Mouse (Mus musculus): Measurements from ENCODE around the gene Pik3r2.

Gene Pik3r2

DNA sequence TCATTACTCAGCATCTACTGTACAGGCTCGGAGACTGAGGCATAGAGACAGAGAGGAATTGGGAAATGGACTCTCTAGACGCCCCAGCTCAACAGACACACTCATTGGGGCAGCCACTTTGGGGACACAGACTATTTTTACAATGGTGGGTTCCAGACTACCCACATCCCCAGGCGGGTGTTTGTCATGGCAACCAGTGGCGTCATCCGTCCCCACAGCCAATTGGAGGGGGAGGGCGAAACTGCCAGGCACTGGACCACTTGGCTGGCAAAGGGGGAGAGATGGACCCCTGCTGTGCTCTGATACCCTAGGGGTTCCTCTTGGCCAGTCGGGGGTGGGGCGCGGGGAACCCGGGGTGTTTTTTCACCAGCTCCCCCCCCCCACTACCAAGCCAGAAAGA, 24.1 kb upstream of the Pik3r2 start:
- DNase-seq, result no peak

DNA sequence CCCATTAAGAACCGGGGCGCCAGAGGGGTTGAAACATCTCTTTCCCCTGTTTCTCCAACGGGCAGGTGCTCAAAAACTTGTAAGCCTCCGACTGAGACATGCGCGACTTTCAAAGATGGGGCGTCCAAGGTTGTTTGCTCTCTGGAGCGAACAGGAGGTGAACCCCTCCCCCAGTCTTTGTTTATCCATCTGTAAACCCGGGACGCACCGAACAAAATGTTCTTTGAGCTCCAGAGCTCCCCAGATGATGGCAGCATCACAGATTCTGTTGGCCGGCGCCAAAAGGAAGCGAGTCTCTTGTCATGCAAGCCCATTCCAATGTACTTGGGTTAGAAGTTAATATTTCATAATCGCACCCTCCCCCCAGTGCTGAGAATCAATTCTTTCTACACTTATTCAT, 21.8 kb upstream of the Pik3r2 start:
- DNase-seq, result no peak

DNA sequence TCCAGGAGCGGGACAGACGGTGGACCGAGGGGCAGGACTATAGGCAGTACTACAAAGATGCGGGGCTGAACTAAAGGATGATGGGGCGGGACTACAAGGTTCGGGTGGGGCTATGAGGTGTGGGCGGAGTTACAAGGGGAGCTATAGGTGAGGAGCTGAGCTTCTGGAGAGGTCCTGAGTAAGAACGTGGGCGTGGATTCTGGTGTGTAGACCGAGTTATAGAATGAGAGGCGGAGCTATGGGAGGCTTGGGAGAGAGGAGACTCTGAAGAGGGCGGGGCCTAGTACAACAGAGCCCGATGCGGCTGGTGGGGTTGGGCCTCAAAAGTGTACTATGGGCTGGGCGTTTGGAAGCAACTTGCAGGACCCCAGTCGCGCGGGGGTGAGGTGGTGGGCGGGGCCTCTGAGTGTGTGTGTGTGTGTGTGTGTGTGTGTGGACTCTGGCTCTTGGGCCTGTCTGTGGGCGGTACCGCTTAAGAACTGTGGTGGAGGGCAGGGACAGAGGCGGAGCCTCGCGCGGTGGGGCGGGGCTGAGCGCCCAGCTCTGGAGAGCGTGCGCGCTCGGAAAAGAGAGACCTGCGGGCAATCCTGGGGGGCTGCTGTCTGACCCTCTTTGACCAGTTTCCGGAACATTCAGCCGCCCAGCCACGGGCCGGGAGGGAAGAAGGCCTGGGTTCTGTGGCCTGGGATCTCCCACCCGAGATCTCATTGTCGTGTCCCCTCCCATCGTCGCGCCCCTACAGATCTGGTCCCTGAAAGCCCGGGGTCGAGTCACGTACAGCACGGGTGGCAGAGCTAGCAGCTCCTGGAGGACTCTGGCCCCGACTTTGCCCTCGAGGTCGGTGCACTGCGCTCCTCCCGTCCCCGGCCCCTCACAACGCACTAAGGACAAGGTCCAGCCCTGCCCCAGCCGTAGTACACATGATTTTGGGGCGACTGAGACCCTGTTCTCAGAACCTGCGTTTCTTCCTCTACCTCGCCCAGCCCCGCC, 20.9 kb upstream of the Pik3r2 start:
- DNase-seq, result peak; percentile 77

DNA sequence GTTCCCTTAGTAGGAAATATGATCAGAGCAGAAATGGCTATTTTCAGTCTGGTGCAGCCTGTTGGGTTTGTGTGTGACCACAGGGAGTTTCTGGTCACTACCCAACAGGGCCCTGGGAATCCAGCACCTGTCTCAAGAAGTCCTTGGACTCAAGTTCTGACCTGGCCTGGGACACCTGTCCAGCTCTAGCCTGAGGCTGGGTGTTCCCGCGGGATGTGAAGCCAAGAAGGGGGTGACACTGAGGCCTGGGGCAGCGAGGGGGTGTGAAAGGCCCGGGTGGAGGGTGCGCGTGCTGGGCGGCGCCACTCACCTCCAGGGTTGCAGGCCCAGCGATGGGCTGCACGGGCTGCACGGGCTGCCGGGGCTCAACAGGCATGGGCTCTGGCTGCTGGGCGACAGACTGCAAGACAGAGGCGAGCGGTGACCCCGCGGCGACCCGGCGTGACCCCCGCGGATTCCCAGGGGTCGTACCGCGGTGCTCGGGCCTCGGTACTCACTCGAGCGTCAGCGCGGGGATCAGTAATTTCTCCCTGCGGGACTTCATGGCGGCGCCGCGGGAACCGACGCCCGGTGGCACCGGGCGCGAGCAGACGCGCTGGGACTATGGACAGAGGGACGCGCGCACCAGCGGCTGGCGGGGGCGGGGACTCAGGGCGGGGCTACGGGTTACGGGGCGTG, 20.0 kb upstream of the Pik3r2 start:
- peak; percentile 83 for DNase-seq

DNA sequence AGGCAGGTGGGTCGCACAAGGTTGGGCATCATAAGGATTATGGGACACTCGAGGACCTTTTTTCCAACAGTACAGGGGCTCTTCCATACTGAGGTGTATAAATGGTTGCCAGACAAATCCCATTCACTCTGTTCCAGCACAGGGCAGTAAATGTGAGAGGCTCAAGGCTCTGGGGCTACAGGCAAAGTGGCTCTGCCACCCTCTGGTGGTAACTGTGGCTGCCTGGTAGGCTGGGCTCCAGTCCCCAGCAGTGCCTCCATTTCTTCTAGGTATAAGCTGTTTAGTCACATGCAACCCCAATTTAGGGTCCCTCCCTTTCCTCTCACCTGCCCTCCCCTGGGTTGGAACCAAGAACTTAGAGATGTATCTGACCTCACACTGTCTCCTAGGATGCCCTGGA, 18.9 kb upstream of the Pik3r2 start:
- no peak for DNase-seq

DNA sequence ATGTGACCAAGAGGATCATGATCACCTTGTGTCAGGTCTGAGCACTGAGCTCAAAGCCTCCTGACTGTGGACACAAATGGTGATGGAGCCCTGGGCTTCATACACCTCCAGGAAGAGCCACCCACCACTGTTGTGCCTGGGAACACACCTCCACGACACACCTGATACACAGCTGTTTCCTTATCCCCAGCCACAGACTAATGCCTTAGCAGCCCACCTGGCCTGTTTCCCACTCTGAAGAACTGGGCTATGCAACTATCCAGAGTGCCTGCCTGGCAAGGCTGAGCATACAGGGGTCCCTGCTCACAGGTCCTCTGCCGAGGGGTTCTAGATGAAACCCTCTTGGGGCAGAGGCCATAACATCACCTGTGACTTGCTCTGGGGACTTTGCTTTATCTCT, 17.7 kb upstream of the Pik3r2 start:
- no peak for DNase-seq

DNA sequence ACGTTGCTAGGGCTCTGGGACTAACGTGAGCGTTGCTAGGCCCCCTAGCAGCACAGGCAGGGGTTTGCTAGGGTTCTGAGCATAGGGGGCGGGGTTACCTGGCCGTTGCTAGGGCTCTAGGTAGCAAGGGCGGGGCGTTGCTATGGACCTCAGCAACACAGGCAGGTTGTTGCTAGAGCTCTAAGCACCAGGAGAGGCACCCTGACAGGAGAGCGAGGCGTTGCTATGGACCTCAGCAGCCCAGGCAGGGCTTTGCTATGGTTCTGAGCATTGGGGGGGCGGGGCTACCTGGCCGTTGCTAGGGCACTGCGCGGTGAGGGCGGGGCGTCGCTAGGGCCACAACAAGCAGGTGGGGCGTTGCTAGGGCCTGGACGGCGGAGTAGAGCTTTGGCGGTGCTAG, 16.2 kb upstream of the Pik3r2 start:
- peak; percentile 68 for DNase-seq

DNA sequence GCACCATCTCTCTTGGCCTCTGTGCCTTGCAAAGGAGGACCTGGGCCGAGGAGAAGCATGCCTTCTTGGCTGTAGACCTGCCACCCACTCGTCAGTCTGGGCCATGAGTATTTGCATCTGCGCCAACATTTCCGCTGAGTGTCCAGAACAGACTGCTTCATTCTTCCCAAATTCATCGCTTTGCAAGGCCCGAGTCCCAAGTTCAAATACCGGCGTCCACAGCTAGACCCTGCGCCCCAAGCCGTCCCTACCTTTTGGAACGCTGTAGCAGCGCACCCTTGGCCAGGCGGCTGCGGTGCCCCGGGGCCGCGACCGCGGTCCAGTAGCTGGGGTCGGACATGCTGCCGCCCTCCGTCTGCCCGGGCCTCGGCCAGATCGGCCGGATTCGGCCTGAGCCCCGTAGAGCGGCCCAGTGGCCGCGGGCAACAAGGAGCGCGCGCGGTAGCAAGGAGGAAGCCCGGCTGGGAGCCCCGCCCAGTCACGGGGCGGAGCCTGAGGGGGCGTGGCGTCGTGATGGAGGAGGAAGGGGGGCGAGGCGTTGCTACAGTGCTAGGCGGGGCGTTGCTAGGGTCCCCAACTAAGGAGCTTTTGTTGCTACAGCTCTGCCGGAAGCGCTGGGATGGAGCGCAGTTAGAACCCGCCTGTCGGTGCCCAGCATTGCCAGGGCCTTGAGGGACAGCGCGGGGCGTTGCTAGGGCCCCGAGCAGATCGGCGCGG, 15.6 kb upstream of the Pik3r2 start:
- peak; percentile 95 for DNase-seq

DNA sequence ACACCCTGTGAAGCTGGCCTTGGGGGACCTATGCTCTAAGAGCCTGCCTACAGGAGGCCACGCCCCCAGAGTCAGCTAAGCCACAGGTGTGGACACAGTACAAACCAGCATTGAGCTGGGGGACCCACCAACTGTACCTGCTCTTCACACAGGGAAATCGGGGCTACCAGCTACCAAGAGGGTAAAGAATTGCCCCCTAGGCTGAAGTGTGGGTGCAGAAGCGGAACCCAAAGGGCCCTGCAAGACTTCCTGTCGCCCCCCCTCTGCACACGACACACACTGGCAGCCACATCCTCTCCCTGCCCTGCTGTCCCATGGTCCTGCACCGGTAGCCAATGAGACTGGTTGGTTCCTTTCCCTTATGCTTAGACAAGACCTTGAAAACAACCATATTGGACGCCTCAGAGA, 14.8 kb upstream of the Pik3r2 start:
- DNase-seq, result no peak

DNA sequence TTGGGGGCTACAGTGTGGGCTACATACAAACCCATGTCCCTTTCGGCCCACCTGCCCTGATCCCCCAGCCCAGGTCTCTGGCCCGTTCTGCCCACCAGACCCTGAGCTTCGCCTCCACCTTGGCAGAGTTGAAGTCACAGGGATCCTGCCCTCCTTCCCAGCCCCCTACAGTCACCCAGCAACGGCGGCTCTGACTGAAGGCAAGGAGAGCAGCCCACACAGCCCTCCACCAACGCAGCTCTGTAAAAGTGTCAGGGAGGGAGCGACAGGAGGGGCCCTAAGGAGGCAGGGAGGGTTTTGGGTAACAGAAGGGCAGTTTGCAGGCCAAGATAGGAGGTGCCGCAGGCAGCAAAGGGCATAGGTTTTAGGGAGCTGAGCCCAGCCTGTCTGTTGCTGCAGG, 14.3 kb upstream of the Pik3r2 start:
- DNase-seq, result no peak

DNA sequence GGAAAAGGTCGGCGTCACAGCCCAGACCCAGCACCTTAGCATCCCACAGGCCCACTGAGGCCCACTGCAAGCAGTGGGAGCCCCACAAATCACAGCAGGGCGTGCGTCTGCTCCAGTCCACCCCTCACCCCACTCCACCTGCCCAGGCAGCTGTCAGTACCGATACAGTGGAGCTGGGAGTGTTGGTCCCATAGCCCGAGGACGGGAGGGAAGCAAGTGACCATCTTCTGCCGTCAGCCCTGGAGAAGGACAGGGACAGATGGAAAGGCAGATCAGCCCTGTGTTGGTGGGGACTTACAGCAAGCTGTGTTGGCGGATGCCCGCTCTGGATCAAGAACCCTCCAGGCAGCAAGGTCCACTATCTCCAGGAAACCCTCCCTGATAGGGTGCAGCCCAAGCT, 12.5 kb upstream of the Pik3r2 start:
- DNase-seq, result no peak

DNA sequence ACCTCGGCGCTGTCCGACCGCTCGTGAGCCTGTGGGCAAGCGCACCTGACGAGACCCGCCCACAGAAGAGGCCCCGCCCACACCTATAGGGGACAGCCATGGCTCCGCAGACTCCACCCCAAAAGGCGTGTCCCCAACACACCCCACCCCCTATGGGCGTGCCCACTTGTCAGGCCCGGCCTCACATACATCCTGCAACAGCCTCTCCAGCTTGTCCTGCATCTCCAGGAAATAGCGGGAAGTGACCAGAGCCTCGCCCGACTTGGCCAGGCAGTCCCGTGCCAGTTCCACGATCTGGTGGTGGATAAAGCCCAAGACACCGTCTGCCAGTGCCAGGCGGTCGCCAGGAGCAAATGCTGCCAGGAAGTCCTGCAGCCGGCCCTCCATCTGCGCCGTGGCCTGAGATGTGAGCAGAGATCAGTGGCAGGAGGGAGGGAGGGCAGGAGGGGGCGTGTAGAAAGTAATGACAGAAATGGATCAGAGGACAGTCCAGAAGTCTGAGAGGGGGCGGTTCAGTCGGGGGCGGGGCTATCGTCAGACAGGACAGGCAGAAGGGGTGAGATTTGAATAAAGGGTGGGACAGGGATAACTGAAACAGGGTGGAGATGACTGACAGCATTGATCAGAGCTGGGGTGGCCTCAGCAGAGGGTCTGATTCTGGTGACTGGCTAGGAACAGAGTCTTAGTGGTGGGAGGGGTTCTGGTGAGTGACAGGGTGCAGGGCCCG, 11.6 kb upstream of the Pik3r2 start:
- no peak for DNase-seq

DNA sequence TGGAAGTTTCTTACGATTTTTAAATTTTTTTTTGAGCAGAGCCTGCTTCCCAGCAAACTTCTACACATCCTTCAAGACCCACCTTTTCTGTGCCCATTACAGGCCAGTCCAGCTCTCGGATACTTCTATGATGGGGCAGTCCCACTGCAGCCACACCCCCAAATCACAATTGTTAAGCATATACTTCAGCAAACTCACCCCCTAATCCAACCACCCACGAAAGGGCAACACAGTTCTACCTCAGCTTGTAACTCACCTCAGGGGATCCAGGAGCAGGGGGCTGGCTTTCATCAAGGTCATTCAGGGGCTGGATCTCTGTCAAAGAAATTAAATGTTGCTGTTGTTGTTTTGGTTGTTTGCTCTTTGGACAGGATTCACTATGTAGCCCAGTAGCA, 10.5 kb upstream of the Pik3r2 start:
- no peak for DNase-seq

DNA sequence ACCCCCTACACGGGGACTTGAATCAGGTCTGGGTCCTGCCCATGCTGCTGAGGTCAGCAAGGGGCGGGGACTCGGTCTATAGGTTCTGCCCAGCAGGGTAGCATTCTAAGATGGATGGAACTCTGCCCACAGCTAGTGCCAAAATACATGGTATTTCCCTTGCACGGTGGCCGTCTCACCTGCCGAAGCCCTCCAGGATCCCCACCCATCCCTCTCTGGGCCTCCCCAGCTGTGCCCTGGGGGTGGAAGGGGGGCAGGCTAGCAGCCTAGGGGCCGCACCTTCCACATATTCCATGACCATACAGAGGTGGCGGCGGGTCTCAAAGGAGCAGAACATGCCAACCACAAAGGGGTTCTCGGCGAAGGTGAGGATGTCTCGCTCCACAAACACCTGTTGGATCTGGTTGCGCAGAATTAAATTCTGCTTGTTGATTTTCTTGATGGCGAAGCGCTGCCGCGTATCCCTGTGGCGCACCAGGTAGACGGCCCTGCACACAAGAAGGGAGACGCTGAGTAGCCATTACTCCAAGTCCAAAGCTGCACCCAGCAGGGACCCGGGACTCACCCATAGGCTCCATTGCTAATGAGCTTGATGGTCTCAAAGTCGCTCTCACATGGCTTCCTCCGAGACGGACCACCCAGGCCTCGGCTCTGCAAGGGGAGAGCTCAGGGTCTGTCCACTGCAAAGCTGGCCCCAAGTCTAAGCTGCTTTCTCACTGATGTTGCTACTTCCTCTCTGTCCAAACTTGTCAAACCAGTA, 10.0 kb upstream of the Pik3r2 start:
- DNase-seq, result no peak

DNA sequence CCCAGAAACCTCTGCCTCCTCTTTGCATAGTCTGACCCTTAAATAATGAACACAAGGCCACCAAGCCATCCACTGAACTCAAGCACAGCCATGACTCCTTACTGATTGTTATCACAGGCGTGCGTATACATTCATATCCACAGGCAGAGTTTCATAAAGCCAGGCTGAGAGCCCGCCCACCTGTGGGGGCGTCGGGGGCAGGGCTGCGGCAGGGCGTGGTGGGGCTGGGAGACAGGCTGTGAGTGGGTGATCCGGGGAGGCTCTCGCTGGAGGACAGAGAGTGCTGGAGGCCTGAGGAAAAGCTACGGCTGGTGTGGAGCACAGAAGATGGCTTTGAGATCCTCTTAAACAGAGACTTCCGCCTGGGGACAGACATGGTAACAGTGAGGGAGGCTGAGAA, 3.6 kb upstream of the Pik3r2 start:
- DNase-seq, result no peak

DNA sequence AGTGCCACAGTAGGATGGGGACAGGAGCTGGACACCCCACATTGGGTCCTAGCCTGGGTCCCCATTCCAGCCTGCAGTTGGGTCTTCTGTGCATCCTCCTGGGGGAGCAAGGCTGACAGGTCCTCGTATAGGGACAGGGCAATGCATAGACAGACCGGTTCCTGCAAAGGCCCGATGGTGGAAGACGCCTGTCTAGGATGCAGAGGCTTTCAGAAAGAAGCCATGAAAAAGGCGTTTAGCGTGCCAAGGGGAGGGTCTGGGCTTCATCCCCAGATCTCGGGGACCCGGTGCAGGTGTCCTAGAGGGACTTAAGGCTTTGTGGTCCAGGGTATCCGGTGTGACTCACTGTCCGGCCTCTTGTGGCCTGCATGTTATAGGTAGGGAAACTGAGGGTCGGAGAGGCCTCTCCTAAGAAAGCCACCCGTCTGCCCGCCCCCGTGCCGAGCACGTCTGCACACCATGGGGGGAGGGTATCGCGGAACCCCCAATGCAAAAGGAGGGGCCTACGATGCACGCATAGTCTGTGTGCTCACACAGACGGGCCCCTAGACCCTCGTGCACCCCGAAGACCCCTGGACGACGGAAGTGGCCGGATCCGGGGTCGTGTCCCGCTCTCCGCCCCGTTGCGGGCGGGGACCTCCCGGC, 540 bp downstream of the Pik3r2 start:
- peak; percentile 55 for DNase-seq

DNA sequence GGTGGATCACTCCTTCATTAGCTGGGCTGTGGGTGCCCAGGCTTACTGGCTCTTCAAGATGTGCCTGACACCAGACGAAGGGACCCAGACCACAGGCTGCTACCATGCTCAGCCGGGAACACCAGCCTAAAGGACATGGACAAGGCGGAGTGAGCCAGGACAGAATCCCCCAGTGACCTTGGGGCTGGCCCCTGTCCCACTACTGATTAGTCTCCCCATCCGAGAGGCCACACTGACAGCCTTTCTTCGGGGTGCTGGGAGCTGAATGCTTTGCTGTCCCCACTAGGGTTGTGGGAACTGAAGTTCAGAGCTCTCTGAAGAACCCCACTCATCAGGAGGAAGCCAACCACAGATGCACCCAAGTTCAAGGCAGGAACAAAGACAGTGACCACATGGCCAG, 1.3 kb downstream of the Pik3r2 start:
- DNase-seq, result no peak

DNA sequence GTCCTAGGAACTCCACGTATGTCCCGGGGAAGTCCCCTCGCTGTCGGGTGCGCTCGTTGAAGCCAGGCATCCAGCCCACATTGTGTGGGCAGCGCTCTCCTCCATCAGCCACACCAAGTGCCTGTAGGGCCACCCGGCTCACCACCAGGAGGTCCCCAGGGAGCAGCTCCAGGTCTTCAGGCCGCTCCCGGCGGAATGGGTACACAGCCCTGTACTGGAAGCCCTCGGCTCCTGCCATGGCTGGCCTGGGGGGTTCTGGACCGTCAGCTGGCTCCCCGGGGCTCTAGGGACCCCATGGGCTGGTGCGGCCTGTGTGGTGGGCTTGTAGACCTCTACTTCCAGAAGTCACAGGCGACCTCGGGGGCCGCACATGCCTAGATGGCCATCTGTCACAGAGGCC, 1.8 kb downstream of the Pik3r2 start:
- DNase-seq, result no peak

DNA sequence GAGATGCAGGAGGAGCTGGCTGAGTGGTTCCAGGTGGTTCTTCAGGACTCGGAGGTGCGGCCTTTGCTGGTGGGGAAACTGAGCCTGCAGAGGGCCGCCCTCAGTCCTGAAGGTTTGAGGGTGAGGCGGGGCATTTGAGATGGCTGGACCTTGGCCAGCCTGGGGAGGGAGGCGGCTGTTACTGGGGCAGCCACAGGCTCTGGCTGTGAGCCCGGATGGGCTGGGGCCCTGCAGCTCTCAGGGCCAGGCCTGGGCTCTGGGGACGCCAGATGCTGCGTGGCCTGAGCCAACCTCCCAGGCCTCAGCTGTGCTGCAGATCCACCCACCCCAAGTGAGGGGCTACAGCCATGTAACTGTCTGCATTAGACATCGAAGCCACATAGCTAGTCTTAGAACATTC, 2.7 kb downstream of the Pik3r2 start:
- peak; percentile 69 for DNase-seq

DNA sequence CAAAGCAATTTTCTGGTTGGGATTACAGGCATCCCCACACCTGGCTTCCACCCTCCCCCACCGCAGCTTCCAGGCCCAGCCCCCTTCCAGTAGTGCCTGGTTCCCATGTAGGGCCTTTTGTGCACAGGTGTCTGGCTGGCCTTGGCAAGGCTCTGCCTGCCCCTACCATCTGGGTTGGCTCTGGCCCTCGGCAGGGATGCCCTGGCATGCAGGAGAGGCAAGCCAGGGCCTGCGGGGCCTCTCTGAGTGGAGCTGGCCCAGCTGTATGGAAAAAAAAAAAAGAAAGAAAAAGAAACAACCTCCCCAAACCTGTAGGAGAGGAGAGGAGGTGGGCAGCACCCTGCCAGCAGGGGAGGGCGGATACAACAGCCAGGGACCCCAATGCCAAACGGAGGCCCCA, 3.1 kb downstream of the Pik3r2 start:
- no peak for DNase-seq

DNA sequence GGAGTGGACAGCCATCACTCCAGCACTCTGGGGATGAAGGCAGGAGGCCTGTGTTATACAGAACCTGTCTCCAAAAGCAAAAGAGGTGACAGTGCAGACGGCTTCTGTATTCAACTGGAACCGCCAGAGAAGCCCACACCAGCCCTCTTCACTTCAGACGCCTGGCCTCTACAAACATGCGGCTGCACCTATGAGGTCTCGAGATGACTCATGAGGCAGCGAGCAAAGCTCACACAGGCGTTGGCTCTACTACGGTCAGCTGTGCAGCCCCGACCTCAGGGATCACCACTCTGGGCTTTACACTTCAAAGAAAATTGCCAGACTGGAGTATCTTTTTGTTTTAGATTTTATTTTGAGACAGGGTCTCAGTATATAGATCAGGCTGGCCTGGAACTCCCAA, 3.6 kb downstream of the Pik3r2 start:
- no peak for DNase-seq

DNA sequence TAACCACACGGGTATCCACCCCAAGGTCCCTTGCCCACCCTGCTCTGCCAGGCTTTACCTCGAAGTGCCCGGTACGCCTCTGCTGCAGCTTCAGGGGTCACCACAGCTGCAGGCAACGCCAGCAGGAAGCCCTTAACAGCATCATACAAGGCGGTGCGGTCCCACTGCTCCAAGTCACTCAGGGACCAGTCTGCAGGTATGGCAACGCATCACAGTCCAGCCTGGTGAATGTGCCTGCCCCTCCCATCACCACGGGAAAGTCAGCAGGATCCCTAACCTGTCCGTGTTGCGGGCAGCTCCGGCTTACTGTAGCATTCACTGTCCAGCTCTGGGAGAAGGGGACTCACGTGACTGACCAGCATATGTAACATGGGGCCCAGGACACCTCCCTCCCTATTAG, 4.4 kb downstream of the Pik3r2 start:
- no peak for DNase-seq
